Mouse (Mus musculus) limb, embryonic 12.5 days (tissue): ENCODE measurements around the gene Dnttip1. TPM values are rescaled to one million over a fixed set of nuclear protein-coding genes. Genes with fewer than 3 reads are reported as not detected.

Source experiments
- ATAC-seq: fragments of 200-750 bp; cut with Nextera tagmentation; 2 replicates; pipeline ENCODE4 v1.8.0; 2017; ENCODE audit warnings: low read depth, moderate TSS enrichment; ENCODE audit not compliant: insufficient number of reproducible peaks, insufficient read depth, low FRiP score, low TSS enrichment
- H3K27ac ChIP-seq: fragments of 300-500 bp; sonication (generic); 2 replicates; pipeline ENCODE4 v1.5.1; 2016; ENCODE audit warnings: mild to moderate bottlenecking, moderate library complexity
- H3K27me3 ChIP-seq: fragments of 300-500 bp; sonication (generic); 2 replicates; pipeline ENCODE4 v1.6.1; 2016; ENCODE audit warnings: mild to moderate bottlenecking, moderate library complexity
- H3K36me3 ChIP-seq: fragments of 300-500 bp; sonication (generic); 2 replicates; pipeline ENCODE4 v1.6.1; 2016; ENCODE audit warnings: mild to moderate bottlenecking, moderate library complexity
- H3K4me1 ChIP-seq: fragments of 300-500 bp; sonication (generic); replicated peaks from 2 replicates; pipeline ENCODE4 v1.6.1; 2016
- H3K4me2 ChIP-seq: fragments of 300-500 bp; sonication (generic); 2 replicates; pipeline ENCODE4 v1.6.1; 2016; ENCODE audit warnings: mild to moderate bottlenecking, moderate library complexity
- H3K4me3 ChIP-seq: fragments of 300-500 bp; sonication (generic); replicated peaks from 2 replicates; pipeline ENCODE4 v1.5.1; 2016; ENCODE audit warnings: mild to moderate bottlenecking
- H3K9ac ChIP-seq: fragments of 300-500 bp; sonication (generic); replicated peaks from 2 replicates; pipeline ENCODE4 v1.6.1; 2016; ENCODE audit warnings: mild to moderate bottlenecking, moderate library complexity
- H3K9me3 ChIP-seq: fragments of 300-500 bp; sonication (generic); 2 replicates; pipeline ENCODE4 v1.6.1; 2016; ENCODE audit warnings: mild to moderate bottlenecking, moderate library complexity
- WGBS: fragments of 180-500 bp; shearing (Covaris S2); methylation state at CpG from one replicate; pipeline ENCODE4 v1.1.7; 2016; 5-methylcytosine and 5-hydroxymethylcytosine counted together
- polyA plus RNA-seq: library from polyadenylated mRNA; unstranded; fragments of >200 nt; fragmentation: Nextera tagmentation; extraction: Ambion mirVana; gene quantifications from 2 replicates; pipeline ENCODE4 v1.2.1, GENCODE M21; 2016

Gene Dnttip1
- polyA plus RNA-seq, 1 experiment from 2014 or later, result 105 TPM

GRCm38 (mm10) chr2:164754800-164755199 is 9.0 kb downstream of the Dnttip1 start:
- Histone ChIP-seq H3K9me3 (no peaks in the 10 kb centered on the region), H3K4me1 (no peaks in the 10 kb centered on the region), H3K4me2 (no peak overlapping the region), H3K36me3 (peaks cover 99% of the 10 kb centered on the region), H3K27me3 (no peaks in the 10 kb centered on the region), H3K9ac (no peak overlapping the region), H3K4me3 (no peak overlapping the region), H3K27ac (no peak overlapping the region)
- WGBS, result 83% methylated on average over 2 of the region's 2 CpGs
- ATAC-seq, result no peak

GRCm38 (mm10) chr2:164757841-164758240 is 12.1 kb downstream of the Dnttip1 start:
- Histone ChIP-seq H3K4me2 (no peak overlapping the region), H3K9ac (no peak overlapping the region), H3K4me1 (no peaks in the 10 kb centered on the region), H3K4me3 (no peak overlapping the region), H3K27ac (no peak overlapping the region), H3K36me3 (peaks cover 99% of the 10 kb centered on the region), H3K27me3 (no peaks in the 10 kb centered on the region), H3K9me3 (no peaks in the 10 kb centered on the region)
- no peak for ATAC-seq
- WGBS, result 87% methylated on average over 11 of the region's 11 CpGs

- Histone ChIP-seq H3K9ac (no peak overlapping the region), H3K4me1 (no peaks in the 10 kb centered on the region), H3K9me3 (no peaks in the 10 kb centered on the region), H3K4me3 (no peak overlapping the region), H3K36me3 (peaks cover 99% of the 10 kb centered on the region), H3K4me2 (no peak overlapping the region), H3K27ac (no peak overlapping the region), H3K27me3 (no peaks in the 10 kb centered on the region)
- WGBS, result 63% methylated on average over 1 of the region's 1 CpGs
- ATAC-seq, result no peak
These were observed 12.9 kb downstream of the Dnttip1 start for GRCm38 (mm10) chr2:164758692-164759091.

- ATAC-seq, result no peak
- no peaks in the 10 kb centered on the region for H3K4me1 ChIP-seq
- no peaks in the 10 kb centered on the region for H3K27me3 ChIP-seq
- H3K4me3 ChIP-seq, result no peak overlapping the region
- H3K9ac ChIP-seq, result no peak overlapping the region
- no peak overlapping the region for H3K4me2 ChIP-seq
- peaks cover 94% of the 10 kb centered on the region for H3K36me3 ChIP-seq
- H3K27ac ChIP-seq, result no peak overlapping the region
- WGBS, result 90% methylated on average over 4 of the region's 4 CpGs
- no peaks in the 10 kb centered on the region for H3K9me3 ChIP-seq
These were observed 14.5 kb downstream of the Dnttip1 start for GRCm38 (mm10) chr2:164760059-164760833.

- no peak for ATAC-seq
- 94% methylated on average over 2 of the region's 2 CpGs for WGBS
- Histone ChIP-seq H3K4me3 (no peak overlapping the region), H3K4me2 (no peak overlapping the region), H3K9me3 (no peaks in the 10 kb centered on the region), H3K27ac (no peak overlapping the region), H3K4me1 (no peaks in the 10 kb centered on the region), H3K27me3 (no peaks in the 10 kb centered on the region), H3K36me3 (peaks cover 94% of the 10 kb centered on the region), H3K9ac (no peak overlapping the region)
These were observed 15.7 kb downstream of the Dnttip1 start for GRCm38 (mm10) chr2:164761502-164761901.

GRCm38 (mm10) chr2:164761971-164762370 is 16.2 kb downstream of the Dnttip1 start:
- H3K9me3 ChIP-seq, result no peaks in the 10 kb centered on the region
- H3K36me3 ChIP-seq, result peaks cover 94% of the 10 kb centered on the region
- H3K4me1 ChIP-seq, result no peaks in the 10 kb centered on the region
- 99% methylated on average over 4 of the region's 4 CpGs for WGBS
- no peak overlapping the region for H3K9ac ChIP-seq
- no peak overlapping the region for H3K4me3 ChIP-seq
- no peak overlapping the region for H3K4me2 ChIP-seq
- no peak overlapping the region for H3K27ac ChIP-seq
- no peak for ATAC-seq
- no peaks in the 10 kb centered on the region for H3K27me3 ChIP-seq

GRCm38 (mm10) chr2:164762593-164762992 is 16.8 kb downstream of the Dnttip1 start:
- Histone ChIP-seq H3K27ac (no peak overlapping the region), H3K36me3 (peaks cover 94% of the 10 kb centered on the region), H3K9me3 (no peaks in the 10 kb centered on the region), H3K4me1 (no peaks in the 10 kb centered on the region), H3K4me2 (no peak overlapping the region), H3K4me3 (no peak overlapping the region), H3K27me3 (no peaks in the 10 kb centered on the region), H3K9ac (no peak overlapping the region)
- ATAC-seq, result no peak
- WGBS, result 94% methylated on average over 7 of the region's 7 CpGs

GRCm38 (mm10) chr2:164765841-164766240 is 20.1 kb downstream of the Dnttip1 start:
- Histone ChIP-seq H3K4me2 (no peak overlapping the region), H3K27ac (no peak overlapping the region), H3K36me3 (peaks cover 70% of the 10 kb centered on the region), H3K9me3 (no peaks in the 10 kb centered on the region), H3K9ac (no peak overlapping the region), H3K27me3 (no peaks in the 10 kb centered on the region), H3K4me3 (no peak overlapping the region), H3K4me1 (peaks cover 8% of the 10 kb centered on the region)
- 75% methylated on average over 3 of the region's 3 CpGs for WGBS
- ATAC-seq, result no peak

- Histone ChIP-seq H3K4me3 (no peak overlapping the region), H3K27me3 (no peaks in the 10 kb centered on the region), H3K9me3 (no peaks in the 10 kb centered on the region), H3K4me2 (no peak overlapping the region), H3K36me3 (peaks cover 69% of the 10 kb centered on the region), H3K9ac (no peak overlapping the region), H3K27ac (peak overlapping the region; percentile 35; the same call in 1 of the 2 replicates), H3K4me1 (peaks cover 23% of the 10 kb centered on the region)
- 91% methylated on average over 15 of the region's 15 CpGs for WGBS
- ATAC-seq, result no peak
These were observed 22.2 kb downstream of the Dnttip1 start for GRCm38 (mm10) chr2:164767812-164768540.

- Histone ChIP-seq H3K36me3 (peaks cover 63% of the 10 kb centered on the region), H3K4me3 (peak within 1 kb of the TSS; percentile 87), H3K4me2 (peak within 1 kb of the TSS; percentile 85), H3K4me1 (peaks cover 23% of the 10 kb centered on the region), H3K9ac (peak within 1 kb of the TSS; percentile 86), H3K27me3 (no peaks in the 10 kb centered on the region), H3K27ac (peak within 1 kb of the TSS; percentile 74; the same call in 1 of the 2 replicates), H3K9me3 (no peaks in the 10 kb centered on the region)
- 2% methylated on average over 53 of the region's 53 CpGs for WGBS
- peak; percentile 98 for ATAC-seq
These were observed 23.7 kb downstream of the Dnttip1 start, which contains the start of gene Ube2c for GRCm38 (mm10) chr2:164769258-164770037. Gene Ube2c, plus strand, starts transcription at chr2:164769898.

GRCm38 (mm10) chr2:164770279-164770678 is 24.5 kb downstream of the Dnttip1 start:
- no peaks in the 10 kb centered on the region for H3K27me3 ChIP-seq
- 0 out of 2 replicates have a peak overlapping the region, but pooled peaks have one; percentile 74 for H3K27ac ChIP-seq
- ATAC-seq, result no peak
- H3K9me3 ChIP-seq, result no peaks in the 10 kb centered on the region
- peak overlapping the region; percentile 85 for H3K4me2 ChIP-seq
- H3K36me3 ChIP-seq, result peaks cover 56% of the 10 kb centered on the region
- 3% methylated on average over 15 of the region's 15 CpGs for WGBS
- peaks cover 23% of the 10 kb centered on the region for H3K4me1 ChIP-seq
- H3K9ac ChIP-seq, result peak overlapping the region; percentile 86
- peak overlapping the region; percentile 87 for H3K4me3 ChIP-seq
